Mouse (Mus musculus): ENCODE measurements around the gene Atp8b4.

Gene Atp8b4

DNA sequence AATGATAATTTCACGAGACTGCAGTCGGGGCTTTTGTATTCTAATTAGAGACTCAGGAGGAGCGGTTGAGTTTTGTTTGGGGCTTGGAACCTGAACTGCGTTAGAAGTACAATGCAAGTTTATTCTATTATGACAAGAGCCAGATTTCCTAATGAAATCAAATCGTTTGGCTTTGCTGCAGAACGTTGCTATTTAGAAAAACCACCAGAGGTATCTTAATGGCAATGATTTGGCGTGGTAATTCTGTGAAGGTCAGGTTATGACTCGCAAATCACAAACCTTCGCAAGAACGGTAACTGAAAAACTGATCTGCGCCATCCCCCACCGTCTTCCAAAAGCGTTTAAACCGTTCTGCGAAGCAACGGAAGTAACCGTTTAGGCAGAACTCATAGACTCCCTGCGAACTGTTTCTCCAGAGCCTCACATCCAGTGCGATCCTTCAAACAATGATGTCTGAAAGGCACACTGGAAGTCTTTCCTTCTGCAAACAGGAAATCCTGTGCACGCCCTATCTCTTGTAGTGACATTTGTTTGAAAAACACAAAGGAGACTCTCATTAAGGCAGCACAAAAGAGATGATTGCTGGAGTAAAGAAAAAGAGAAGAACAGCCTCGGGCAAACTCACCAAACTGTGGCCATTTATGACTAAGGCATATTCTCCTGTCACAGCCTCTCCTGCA lies 139.2 kb downstream of the Atp8b4 start:
- no peak for DNase-seq (ENCODE audit: low read depth, low spot score)

DNA sequence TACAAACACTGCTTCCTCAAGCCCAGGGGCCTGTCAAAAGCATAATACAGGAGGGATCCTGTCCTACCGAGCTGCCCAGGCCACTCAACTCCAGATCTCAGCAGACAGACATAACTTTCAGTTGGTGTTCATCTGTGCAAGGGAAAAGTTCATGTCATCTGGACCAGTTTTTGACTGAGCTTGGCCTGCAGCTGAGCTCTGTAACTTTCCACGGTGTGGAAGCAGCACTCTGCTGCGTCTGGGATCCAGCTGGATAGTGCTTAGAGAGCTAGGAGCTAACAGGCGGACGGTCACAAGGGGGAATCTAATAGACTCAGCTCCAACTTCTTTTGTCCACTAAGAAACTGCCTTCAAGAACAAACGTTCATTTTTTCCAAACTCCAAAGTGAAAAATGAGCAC lies 139.8 kb downstream of the Atp8b4 start:
- DNase-seq (ENCODE audit: low read depth, low spot score): no peak

DNA sequence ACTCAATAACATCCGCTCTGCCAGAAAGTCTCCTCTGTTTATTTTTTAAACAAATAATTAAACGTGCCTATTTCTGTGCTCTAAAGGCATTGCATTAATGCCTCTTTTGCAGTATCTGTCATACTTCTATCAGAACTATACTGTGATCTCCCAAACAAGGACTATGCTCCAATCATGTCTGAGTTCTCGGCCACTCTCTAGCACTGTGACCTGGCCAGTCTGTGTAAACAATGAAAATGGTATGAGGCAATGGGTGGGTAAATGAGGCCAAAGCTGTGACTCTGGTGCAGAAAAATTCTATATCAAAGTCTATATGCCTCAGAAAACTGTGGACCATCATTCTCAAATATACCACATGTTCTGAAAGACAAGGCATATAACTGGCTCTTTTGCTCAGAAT lies 140.5 kb downstream of the Atp8b4 start:
- no peak for DNase-seq (ENCODE audit: low read depth, low spot score)

DNA sequence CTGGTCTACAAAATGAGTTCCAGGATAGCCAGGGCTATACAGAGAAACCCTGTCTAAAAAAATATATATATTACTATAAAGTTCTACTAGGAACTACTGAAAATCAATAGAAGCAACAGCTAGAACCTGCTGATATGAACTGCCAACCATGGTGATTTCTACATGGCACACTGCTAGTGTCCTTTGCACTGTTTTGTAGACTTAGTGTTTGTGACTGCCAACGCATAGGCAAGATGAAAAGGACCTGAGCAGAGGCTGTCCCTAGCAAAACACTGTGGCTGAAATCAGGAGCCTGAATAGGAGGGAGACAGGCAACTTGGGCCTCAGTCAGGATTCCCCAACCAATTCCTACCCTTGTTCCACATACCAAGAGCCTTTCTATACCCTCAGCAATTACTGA lies 141.2 kb downstream of the Atp8b4 start:
- DNase-seq (ENCODE audit: low read depth, low spot score): no peak

DNA sequence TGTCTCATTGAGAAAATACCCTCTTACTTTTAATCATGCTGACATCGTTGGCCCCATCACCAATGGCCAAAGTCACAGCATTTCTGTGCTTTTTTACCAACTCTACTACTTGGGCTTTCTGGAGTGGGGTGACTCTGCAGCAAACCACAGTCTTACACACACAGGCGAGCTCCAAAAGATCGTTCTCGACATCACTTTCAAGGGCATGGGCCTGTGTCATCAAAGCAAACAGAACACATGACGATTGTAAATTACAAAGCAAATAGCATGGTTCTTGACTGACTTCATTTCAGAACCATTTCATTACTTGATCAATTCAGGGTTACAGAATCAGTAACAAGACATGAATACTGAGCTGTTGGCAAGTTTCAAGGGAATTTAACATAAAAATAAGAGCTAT lies 141.7 kb downstream of the Atp8b4 start:
- no peak for DNase-seq (ENCODE audit: low read depth, low spot score)

- no peak for DNase-seq (ENCODE audit: low read depth, low spot score)
Measured at GRCm38 (mm10) chr2:126355259-126355658, 145.2 kb downstream of the Atp8b4 start.

GRCm38 (mm10) chr2:126351811-126352210 lies 148.7 kb downstream of the Atp8b4 start:
- no peak for DNase-seq (ENCODE audit: low read depth, low spot score)

DNA sequence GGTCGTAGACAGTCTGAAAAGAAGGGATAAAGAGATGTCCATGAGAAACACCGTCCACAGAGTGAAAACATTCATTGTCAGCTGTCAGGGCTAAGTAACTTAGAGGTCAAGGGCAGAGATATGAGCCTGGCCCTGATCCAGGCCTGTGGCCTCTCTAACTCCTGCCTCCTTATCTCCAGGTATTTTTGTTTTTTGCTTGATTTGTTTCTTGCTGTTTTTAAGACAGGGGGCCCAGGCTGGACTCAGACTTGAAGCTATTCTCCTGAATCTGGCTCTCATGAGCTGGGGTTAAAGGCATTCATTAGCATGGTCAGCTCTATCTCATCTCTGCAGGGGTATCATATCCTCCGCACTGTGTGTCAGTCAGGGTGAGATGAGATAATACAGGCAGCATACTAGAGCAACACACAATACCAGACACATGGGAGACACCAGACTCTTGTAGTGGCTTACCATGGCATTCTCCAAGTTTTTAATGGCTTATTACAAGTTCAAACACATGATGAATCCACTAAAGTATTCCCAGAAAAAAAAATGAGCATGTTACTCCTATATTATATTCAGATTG lies 157.4 kb downstream of the Atp8b4 start:
- DNase-seq (ENCODE audit: low read depth, low spot score): no peak

DNA sequence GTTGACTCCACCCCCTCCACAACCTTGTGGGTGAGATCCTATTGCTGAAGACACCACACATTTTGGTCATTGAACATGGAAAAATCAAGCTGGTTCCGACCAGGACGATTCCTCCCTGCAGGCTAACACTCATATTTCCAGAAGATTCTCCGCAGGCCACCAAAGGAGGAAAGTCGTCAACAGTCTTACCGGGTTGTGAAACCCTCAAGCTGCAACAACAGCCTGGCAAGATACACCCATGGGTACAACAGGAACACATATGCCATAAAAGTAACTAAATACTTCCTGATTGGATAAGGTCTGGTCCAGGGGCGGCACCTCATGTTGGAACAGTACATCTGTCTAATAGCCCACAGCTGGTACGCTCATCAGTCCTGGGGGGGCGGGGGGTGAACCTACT lies 159.0 kb downstream of the Atp8b4 start:
- no peak for DNase-seq (ENCODE audit: low read depth, low spot score)

GRCm38 (mm10) chr2:126340201-126340600 lies 160.3 kb downstream of the Atp8b4 start:
- no peak for DNase-seq (ENCODE audit: low read depth, low spot score)

DNA sequence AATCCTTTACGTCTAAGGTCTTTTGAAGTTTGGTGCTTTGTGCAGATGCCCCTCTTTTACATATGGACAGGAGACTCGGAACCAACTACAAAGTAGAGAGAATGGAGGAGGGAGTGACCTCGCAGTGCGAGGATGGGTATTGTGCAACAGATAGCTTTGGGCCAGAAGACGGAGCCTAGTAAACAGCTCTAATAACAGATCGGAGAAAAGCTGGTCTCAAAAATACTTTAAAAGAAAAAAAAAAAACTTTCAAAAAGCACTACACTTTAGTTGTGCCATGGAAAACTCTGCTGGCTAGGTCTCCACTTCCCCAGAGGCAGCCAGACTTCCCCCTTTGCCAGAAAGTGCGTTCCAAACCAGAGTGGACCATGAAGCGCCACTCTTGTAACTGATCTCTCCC lies 161.0 kb downstream of the Atp8b4 start:
- no peak for DNase-seq (ENCODE audit: low read depth, low spot score)

DNA sequence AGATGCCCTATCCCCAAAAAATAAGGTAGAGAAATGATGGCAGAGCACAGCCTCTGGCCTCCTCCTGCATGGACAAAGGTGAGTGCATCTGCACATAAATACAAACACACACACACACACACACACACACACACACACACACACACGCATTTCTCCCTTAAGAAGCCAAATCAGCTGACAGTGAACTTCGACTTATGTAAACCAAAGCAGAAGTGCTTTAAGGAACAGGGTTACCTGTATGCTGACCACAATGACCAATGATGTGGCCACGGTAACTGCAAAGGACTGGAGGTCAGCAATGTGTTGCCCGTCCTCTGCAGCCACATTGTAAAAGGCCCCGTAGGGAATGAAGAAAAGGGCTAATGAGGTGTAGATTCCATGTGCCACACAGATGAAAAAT lies 163.3 kb downstream of the Atp8b4 start:
- DNase-seq (ENCODE audit: low read depth, low spot score): no peak

DNA sequence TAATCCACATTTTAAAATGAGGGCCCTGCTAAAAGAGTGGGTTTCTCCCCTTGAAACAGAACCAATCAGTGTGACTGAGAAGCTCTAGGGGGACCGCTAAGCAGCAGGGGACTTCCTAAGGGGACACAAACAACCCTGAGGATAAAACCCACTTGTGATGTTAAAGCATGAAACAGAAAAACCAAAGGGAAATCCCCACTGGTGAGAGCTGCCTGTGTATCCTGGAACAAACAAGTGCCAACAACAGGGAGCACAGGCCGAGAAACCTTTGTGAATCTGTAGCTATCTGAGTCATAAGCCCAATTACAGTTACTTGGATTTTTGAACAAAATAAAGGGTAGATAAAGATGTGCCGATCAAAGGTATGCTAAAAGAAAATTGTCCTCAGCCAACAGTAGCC lies 168.7 kb downstream of the Atp8b4 start:
- peak; percentile 39 for DNase-seq (ENCODE audit: low read depth, low spot score)

- no peak for DNase-seq (ENCODE audit: low read depth, low spot score)
Measured at GRCm38 (mm10) chr2:126323206-126323605, 177.3 kb downstream of the Atp8b4 start.

GRCm38 (mm10) chr2:126322631-126323031 lies 177.8 kb downstream of the Atp8b4 start:
- no peak for DNase-seq (ENCODE audit: low read depth, low spot score)

GRCm38 (mm10) chr2:126318071-126318470 lies 182.4 kb downstream of the Atp8b4 start:
- DNase-seq (ENCODE audit: low read depth, low spot score): no peak

GRCm38 (mm10) chr2:126316942-126317341 lies 183.5 kb downstream of the Atp8b4 start:
- DNase-seq (ENCODE audit: low read depth, low spot score): no peak

DNA sequence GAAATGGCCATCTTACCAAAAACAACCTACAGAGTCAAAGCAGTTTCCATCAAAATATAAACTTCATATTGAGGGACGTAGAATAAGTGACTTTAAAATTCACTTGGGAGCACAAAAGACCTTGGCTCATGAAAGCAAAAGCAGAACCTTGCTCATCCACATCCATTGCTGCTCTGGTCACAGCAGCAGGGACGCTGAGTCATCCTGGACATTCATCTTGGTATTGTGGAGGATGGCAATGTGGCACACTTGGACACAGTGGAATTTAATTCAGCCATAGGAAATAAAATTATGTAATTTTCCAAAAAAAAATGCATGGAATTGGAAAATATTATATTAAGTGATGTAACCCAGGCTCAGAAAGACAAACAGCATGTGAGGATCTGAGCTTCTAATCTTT lies 184.1 kb downstream of the Atp8b4 start:
- DNase-seq (ENCODE audit: low read depth, low spot score): no peak

- DNase-seq (ENCODE audit: low read depth, low spot score): no peak
Measured at GRCm38 (mm10) chr2:126311056-126311455, 189.4 kb downstream of the Atp8b4 start.

- DNase-seq (ENCODE audit: low read depth, low spot score): peak; percentile 52
Measured at GRCm38 (mm10) chr2:126309994-126310393, 190.5 kb downstream of the Atp8b4 start.

DNA sequence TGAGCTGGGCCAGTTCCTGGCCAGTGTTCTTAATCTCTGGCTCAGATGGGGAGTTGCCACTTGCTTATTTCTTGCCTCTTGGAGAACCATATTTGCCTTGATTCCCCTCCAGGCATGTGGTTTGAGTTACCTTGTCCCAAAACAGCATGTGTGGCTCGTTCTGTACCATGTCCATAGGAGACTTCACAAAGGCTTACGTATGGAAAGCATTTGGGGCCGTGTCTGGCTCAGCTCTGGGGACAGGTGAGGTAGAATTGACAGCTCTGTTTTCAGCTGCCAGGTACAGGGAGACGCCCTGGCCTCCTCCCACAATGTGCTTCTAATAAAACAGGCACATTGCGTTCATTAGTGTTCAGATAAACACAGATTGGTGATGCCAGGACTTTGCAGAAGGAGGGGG lies 195.9 kb downstream of the Atp8b4 start:
- DNase-seq (ENCODE audit: low read depth, low spot score): no peak

GRCm38 (mm10) chr2:126303226-126303625 lies 197.2 kb downstream of the Atp8b4 start:
- no peak for DNase-seq (ENCODE audit: low read depth, low spot score)

GRCm38 (mm10) chr2:126302381-126302780 lies 198.1 kb downstream of the Atp8b4 start:
- no peak for DNase-seq (ENCODE audit: low read depth, low spot score)

GRCm38 (mm10) chr2:126290702-126291101 lies 209.8 kb downstream of the Atp8b4 start:
- no peak for DNase-seq (ENCODE audit: low read depth, low spot score)
